Mouse (Mus musculus): Measurements from ENCODE around the gene Gpr12.

DNA sequence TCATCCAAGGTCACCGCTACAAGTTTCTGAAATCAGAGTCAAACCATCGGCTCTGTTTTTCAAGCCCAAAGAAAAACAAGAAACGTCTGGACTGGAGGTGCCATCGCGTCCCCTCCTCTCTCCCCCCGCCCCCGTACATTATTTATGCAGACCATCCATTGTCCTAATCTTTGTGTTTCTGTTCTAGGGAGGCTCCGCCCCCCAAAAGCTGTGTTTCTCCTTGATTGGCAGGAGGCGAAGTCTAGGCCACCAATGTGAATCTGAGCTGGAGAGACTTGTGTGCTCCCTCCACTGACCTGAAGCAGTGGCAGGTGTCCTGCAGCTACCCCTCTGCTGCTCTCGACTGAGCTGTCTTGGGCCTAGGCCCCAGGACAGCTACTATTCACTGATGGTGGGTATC is 24.6 kb upstream of the Gpr12 start:
- TF ChIP-seq CTCF (IDR thresholded peaks at IDR 0.05; ENCODE audit: low read depth) (no peak), EP300 (IDR thresholded peaks at IDR 0.05; ENCODE audit: low read depth) (no peak)
